Mouse (Mus musculus) left cerebral cortex, postnatal 36 days (tissue): ENCODE measurements at regions not wholly inside any gene's neighbourhood (a gene's known extent, or its start where the extent isn't known, plus 50 kb on each side); places are given as distances from the start of the nearest gene placed in this dataset.

Source experiments
- DNase-seq, 2 experiments: peaks; one replicate each; pipeline ENCODE4 v3.0.0; 2021 to 2022; ENCODE audit warnings: low spot score in 2 of 2, mixed read lengths in 1 of 2
- intact Hi-C: fragments of 180-260 bp; cut with DNase I; formaldehyde crosslinking; loops from one replicate; pipeline ENCODE4 v1.15.1; 2025

GRCm38 (mm10) chr6:67125715-67126312, 88.6 kb upstream of the Gadd45a start:
- DNase-seq, result no peak
- intact Hi-C loops, result no loop called here

GRCm38 (mm10) chr6:67124089-67124488, 86.8 kb upstream of the Gadd45a start:
- intact Hi-C loops, result no loop called here
- DNase-seq, result no peak

GRCm38 (mm10) chr6:67123071-67123470, 85.8 kb upstream of the Gadd45a start:
- no peak for DNase-seq
- intact Hi-C loops, result no loop called here

GRCm38 (mm10) chr6:67116306-67116705, 79.0 kb upstream of the Gadd45a start:
- intact Hi-C loops, result no loop called here
- no peak for DNase-seq

- intact Hi-C loops, result no loop called here
- no peak for DNase-seq
These were observed 78.4 kb upstream of the Gadd45a start for GRCm38 (mm10) chr6:67115505-67116303.

GRCm38 (mm10) chr6:67114753-67115152, 77.5 kb upstream of the Gadd45a start:
- intact Hi-C loops, result no loop called here
- no peak for DNase-seq

GRCm38 (mm10) chr6:67113686-67114278, 76.5 kb upstream of the Gadd45a start:
- no peak for DNase-seq
- intact Hi-C loops, result no loop called here

GRCm38 (mm10) chr6:67113261-67113660, 76.0 kb upstream of the Gadd45a start:
- intact Hi-C loops, result no loop called here
- no peak for DNase-seq

- no peak for DNase-seq
- intact Hi-C loops, result no loop called here
These were observed 75.1 kb upstream of the Gadd45a start for GRCm38 (mm10) chr6:67112311-67112710.

- no peak for DNase-seq
These were observed 74.3 kb upstream of the Gadd45a start for GRCm38 (mm10) chr6:67111581-67111980.

GRCm38 (mm10) chr6:67110391-67110790, 73.1 kb upstream of the Gadd45a start:
- intact Hi-C loops, result no loop called here

More at GRCm38 (mm10) chr6:67111581-67111980, 74.3 kb upstream of the Gadd45a start:
- intact Hi-C loops, result no loop called here

GRCm38 (mm10) chr6:67109774-67110173, 72.5 kb upstream of the Gadd45a start:
- DNase-seq, result no peak
- intact Hi-C loops, result no loop called here

More at GRCm38 (mm10) chr6:67110391-67110790, 73.1 kb upstream of the Gadd45a start:
- no peak for DNase-seq

- intact Hi-C loops, result no loop called here
- no peak for DNase-seq
These were observed 70.3 kb upstream of the Gadd45a start for GRCm38 (mm10) chr6:67107517-67107916.

GRCm38 (mm10) chr6:67106493-67106892, 69.2 kb upstream of the Gadd45a start:
- intact Hi-C loops, result no loop called here
- DNase-seq, result no peak

- intact Hi-C loops, result no loop called here
- DNase-seq, result no peak
These were observed 68.1 kb upstream of the Gadd45a start for GRCm38 (mm10) chr6:67105386-67105785.

- intact Hi-C loops, result no loop called here
- no peak for DNase-seq
These were observed 66.9 kb upstream of the Gadd45a start for GRCm38 (mm10) chr6:67104205-67104604.

- intact Hi-C loops, result no loop called here
These were observed 65.4 kb upstream of the Gadd45a start for GRCm38 (mm10) chr6:67102541-67103134.

GRCm38 (mm10) chr6:67102014-67102413, 64.8 kb upstream of the Gadd45a start:
- intact Hi-C loops, result no loop called here
- DNase-seq, result peak; percentile 16 to 18

More at GRCm38 (mm10) chr6:67102541-67103134, 65.4 kb upstream of the Gadd45a start:
- DNase-seq, result peak; percentile 31 to 32

GRCm38 (mm10) chr6:67094426-67094825, 57.2 kb upstream of the Gadd45a start:
- no peak for DNase-seq
- intact Hi-C loops, result no loop called here

- intact Hi-C loops, result no loop called here
- DNase-seq, result no peak
These were observed 55.9 kb upstream of the Gadd45a start for GRCm38 (mm10) chr6:67093128-67093527.
